Mouse (Mus musculus): Measurements from ENCODE around the gene Bicra.

DNA sequence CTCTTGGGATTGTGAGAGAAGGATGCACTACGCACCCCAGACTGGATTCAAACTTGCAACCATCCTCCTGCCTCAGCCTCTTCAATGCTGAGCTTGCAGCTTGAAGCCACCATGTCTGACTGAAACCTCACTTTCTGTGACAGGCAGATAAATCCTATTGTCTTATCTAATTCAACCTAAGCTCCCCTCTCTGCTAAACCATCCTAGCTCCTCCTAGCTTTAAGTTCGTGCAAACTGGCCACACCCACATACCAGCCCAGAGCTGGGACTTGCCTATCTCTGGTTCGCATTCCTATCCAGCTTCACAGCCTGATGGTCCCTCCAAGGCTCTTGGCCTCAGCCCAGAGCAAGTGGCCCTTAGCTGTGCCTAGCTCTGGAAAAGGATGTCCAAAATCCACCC lies 95.3 kb downstream of the Bicra start:
- no peak for TF ChIP-seq EP300 (IDR thresholded peaks at IDR 0.05; ENCODE audit: insufficient read depth, low read depth, low read length)
- no peak for TF ChIP-seq CTCF (IDR thresholded peaks at IDR 0.05)
- no peak for TF ChIP-seq POLR2A (IDR thresholded peaks at IDR 0.05; ENCODE audit: insufficient read depth, low read depth, low read length)
